Mouse (Mus musculus) cerebellum, adult 2 months (tissue): ENCODE data around the gene Plekhg4. TPM values are rescaled to one million over a fixed set of nuclear protein-coding genes. Genes with fewer than 3 reads are reported as not detected.

Experiments
- DNase-seq, 2 experiments: peaks; one replicate each; pipeline ENCODE4 v3.0.0; 2021
- H3K27ac ChIP-seq: fragments of 200-500 bp; 2 replicates; pipeline ENCODE4 v1.5.1; 2012; ENCODE audit warnings: low read length, control low read depth, inconsistent platforms; ENCODE audit not compliant: insufficient read depth
- H3K27me3 ChIP-seq: fragments of 200-500 bp; 2 replicates; pipeline ENCODE4 v1.6.1; 2012; ENCODE audit warnings: inconsistent platforms, mild to moderate bottlenecking, low read length, moderate library complexity; ENCODE audit not compliant: control insufficient read depth, insufficient read depth
- H3K4me1 ChIP-seq: fragments of 200-500 bp; 2 replicates; pipeline ENCODE4 v1.6.1; 2011; ENCODE audit warnings: low read length; ENCODE audit not compliant: control insufficient read depth, insufficient read depth
- H3K4me3 ChIP-seq: fragments of 200-500 bp; replicated peaks from 2 replicates; pipeline ENCODE3; 2011; ENCODE audit warnings: mild to moderate bottlenecking, low read depth, low read length, control low read depth; ENCODE audit not compliant: insufficient read depth
- CTCF ChIP-seq: fragments of 200-500 bp; IDR thresholded peaks from 2 replicates; pipeline ENCODE4 v1.5.1; 2011; ENCODE audit warnings: low read depth, mild to moderate bottlenecking, control low read depth, low read length, moderate library complexity, borderline replicate concordance; ENCODE audit not compliant: insufficient read depth
- POLR2A ChIP-seq: fragments of 200-500 bp; IDR thresholded peaks from 2 replicates; pipeline ENCODE4 v1.6.1; 2011; ENCODE audit warnings: low read length, control low read depth, borderline replicate concordance; ENCODE audit not compliant: insufficient read depth
- WGBS: fragments of 180-500 bp; shearing (Covaris S2); methylation state at CpG from one replicate; pipeline ENCODE4 v1.1.7; 2018; 5-methylcytosine and 5-hydroxymethylcytosine counted together
- polyA plus RNA-seq: library from polyadenylated mRNA; depleted of rRNA; stranded (reverse); fragments of >200 nt; gene quantifications from 2 replicates; pipeline ENCODE4 v1.2.3, GENCODE M21; 2012

The Plekhg4 gene
- polyA plus RNA-seq, 1 experiment: 11.0 TPM

DNA sequence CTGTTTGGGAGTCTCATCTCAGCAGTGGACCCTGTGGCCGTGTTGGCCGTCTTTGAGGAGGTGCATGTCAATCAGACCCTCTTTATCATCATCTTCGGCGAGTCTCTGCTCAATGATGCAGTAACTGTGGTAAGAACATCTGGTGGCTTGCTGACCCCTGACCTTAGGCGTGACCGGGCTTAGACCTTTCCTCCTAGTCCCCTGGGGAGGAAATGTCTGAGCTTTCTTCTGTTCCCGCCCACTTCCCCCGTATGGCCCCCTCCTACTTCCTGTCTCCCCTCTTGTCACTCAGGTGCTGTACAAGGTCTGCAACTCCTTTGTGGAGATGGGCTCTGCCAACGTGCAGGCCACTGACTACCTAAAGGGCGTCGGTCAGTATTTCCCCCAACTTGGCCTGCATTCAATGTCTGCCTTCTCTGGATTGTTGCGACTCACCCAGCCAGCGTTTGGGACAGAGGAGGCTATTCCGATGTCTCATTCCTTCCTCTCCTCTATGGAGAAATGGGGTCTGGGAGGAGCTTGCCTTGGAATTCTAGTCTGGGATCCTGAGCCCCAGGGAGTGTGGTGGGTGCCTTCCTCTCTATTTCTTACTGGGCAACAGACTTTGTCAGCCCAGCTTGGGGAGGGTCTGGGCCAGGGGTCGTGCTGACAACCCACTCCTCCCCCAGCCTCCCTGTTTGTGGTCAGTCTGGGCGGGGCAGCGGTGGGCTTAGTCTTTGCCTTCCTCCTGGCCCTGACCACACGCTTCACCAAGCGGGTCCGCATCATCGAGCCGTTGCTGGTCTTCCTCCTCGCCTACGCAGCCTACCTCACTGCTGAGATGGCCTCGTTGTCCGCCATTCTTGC lies 17.7 kb upstream of the Plekhg4 start:
- DNase-seq: no peak
- Histone ChIP-seq H3K4me3 (no peak overlapping the region), H3K4me1 (peaks cover 23% of the 10 kb centered on the region), H3K27ac (0 out of 2 replicates have a peak overlapping the region, but pooled peaks have one; percentile 12), H3K27me3 (no peaks in the 10 kb centered on the region)
- no peak for TF ChIP-seq CTCF
- TF ChIP-seq POLR2A: no peak
- WGBS: 62% methylated on average over 26 of the region's 26 CpGs

DNA sequence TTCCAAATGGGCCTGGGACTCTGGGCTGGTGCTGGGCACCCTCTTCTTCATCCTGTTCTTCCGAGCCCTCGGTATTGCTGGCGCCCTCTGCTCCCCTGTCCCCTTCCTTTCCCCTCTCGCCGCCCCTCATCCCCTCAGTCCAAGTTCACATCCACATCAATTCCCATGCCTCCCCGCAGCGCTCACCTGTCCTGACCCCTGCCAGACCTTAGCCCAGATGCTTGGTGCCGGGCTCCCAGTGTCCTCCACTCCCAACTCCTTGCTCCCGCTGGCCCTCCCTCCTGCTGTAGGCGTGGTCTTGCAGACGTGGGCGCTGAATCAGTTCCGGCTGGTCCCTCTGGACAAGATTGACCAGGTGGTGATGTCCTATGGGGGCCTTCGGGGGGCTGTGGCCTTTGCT lies 16.4 kb upstream of the Plekhg4 start:
- Histone ChIP-seq H3K4me3 (no peak overlapping the region), H3K4me1 (peaks cover 23% of the 10 kb centered on the region), H3K27me3 (no peaks in the 10 kb centered on the region), H3K27ac (no peak overlapping the region)
- no peak for DNase-seq
- no peak for TF ChIP-seq POLR2A
- TF ChIP-seq CTCF: no peak
- 80% methylated on average over 14 of the region's 14 CpGs for WGBS

DNA sequence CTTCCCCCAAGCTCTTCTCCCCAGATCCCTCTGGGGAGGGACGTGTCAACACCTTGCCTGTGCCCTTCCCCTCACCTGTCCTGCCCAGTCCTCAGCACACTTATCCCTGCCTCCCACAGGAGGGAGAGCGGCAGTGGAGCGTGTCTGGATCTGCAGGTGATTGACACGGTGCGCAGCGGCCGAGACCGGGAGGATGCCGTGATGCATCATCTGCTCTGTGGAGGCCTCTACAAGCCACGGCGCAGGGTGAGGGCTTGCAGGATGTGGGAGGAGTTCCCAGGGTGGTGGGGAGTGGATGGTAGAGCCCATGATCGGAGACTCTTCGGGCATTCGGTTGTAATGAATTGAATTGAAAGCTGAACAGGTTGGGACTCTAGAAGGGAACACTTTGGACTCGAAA lies 13.9 kb upstream of the Plekhg4 start:
- DNase-seq: no peak
- Histone ChIP-seq H3K4me1 (peaks cover 14% of the 10 kb centered on the region), H3K27ac (no peak overlapping the region), H3K27me3 (no peaks in the 10 kb centered on the region), H3K4me3 (no peak overlapping the region)
- 61% methylated on average over 15 of the region's 15 CpGs for WGBS
- TF ChIP-seq CTCF: no peak
- no peak for TF ChIP-seq POLR2A

DNA sequence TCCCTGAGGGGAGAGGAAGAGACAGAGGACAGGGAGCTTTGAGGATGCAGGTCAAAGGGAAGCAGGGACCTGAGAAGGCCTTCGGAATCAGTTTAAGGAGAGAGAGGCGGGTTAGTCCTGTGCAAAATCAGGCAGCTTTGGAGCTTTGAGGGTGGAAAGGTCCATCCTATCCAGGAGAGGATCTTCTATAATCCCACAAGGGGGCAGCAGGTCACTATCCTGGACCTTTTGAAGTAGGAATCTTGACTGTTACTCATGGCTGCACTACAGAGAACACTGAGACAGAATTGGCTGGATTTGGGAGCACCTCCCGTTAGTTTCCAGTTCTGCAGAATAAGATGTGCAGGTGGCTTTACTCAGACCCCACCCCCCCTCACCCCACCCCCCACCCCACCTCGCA lies 13.4 kb upstream of the Plekhg4 start:
- TF ChIP-seq POLR2A (no peak), CTCF (peak; percentile 51; the same call in 1 of the 2 replicates)
- no peak overlapping the region for H3K27ac ChIP-seq
- H3K4me3 ChIP-seq: no peak overlapping the region
- no peaks in the 10 kb centered on the region for H3K27me3 ChIP-seq
- peaks cover 14% of the 10 kb centered on the region for H3K4me1 ChIP-seq
- WGBS: 43% methylated on average over 4 of the region's 4 CpGs
- no peak for DNase-seq

DNA sequence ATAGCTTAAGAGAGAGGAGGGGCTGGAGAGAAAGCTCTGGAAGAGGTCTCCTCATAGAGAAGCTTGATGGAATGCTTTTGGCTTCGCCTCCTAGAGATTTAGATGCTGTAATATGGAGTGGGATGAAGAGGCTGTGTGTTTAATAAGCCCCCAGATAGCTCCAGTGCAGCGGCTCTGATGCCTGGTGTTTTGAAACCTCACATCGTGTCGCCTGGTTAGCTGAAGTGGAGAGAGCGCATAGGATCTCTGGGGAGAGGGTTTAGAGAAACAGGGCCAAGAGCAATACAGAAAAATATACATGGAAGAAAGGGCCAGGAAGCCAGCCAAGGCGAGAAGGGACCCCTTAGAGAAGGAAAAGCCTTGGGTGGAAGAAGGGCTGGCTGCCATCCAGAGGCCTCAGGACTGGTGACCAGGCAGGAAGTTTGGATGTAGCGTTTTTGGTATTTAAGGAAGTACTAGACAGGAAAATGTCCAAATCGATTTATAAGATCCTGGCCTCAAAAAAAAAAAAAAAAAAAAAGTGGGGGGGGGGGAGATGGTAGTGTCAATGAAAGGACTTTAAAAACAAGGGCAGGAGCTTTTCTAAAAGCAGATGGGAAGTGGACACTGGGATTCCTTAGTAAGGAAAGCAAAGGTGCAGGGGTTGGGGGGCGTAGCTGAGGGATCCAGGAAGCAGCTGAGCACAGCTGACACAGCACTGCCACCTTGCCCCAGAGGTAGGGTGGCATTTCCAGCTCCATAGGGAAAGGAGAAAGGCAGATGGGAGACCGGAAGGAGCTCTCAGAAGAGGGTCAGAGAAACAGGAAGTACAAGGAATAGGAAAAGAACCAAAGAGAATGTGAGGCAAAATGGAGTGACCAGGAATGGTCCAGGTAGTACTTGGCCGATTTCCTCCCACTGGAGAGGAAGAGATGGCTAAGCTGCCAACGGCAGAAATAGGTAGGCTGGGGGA lies 11.0 kb upstream of the Plekhg4 start:
- H3K4me1 ChIP-seq: no peaks in the 10 kb centered on the region
- DNase-seq: no peak
- no peaks in the 10 kb centered on the region for H3K27me3 ChIP-seq
- no peak overlapping the region for H3K27ac ChIP-seq
- H3K4me3 ChIP-seq: no peak overlapping the region
- WGBS: 57% methylated on average over 12 of the region's 12 CpGs
- TF ChIP-seq CTCF (no peak), POLR2A (no peak)

DNA sequence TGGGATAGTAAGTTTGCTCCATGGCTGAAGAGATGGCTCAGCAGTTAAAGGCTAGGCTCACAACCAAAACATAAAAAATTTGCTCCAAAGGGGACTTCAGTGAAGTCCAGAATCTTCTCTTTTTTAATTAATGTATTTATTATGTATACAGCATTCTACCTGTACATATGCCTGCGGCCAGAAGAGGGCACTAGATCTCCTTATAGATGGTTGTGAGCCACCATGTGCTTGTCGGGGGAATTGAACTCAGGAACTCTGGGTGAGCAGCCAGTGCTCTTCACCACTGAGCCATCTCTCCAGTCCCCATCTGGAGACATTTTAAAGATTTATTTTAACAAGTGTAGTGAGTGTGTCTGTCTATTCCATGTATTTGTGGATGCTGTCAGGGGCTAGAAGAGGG lies 6.0 kb upstream of the Plekhg4 start:
- H3K27me3 ChIP-seq: no peaks in the 10 kb centered on the region
- no peak overlapping the region for H3K27ac ChIP-seq
- no peak overlapping the region for H3K4me3 ChIP-seq
- TF ChIP-seq POLR2A (no peak), CTCF (peak; percentile 11; the same call in 1 of the 2 replicates)
- no peak for DNase-seq
- WGBS: 71% methylated on average over 2 of the region's 2 CpGs
- H3K4me1 ChIP-seq: peaks cover 3% of the 10 kb centered on the region; the same call in 1 of the 2 replicates

DNA sequence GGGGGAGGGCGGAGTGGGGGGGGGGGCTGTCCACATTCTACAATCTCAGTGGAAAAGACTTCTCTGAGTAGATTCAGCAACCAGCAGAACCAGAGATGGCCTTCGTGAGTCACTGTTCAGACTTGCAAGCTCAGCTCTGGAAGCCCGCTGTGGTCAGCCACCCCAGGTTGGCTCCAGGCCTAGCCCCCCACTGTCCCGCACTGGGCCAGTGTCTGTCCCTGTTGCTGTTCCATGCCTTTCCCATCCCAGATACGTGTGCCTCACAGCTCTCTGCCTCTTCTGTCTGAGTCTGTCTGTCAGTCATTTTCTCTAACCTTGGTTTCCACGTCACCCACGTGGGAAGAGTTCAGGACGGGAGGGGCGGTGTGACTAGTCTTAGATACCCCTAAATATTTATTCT lies 601 bp upstream of the Plekhg4 start:
- peak; percentile 51 to 64 for DNase-seq
- Histone ChIP-seq H3K4me3 (no peak overlapping the region), H3K27me3 (no peaks in the 10 kb centered on the region), H3K27ac (no peak overlapping the region), H3K4me1 (peaks cover 19% of the 10 kb centered on the region)
- WGBS: 43% methylated on average over 9 of the region's 9 CpGs
- TF ChIP-seq CTCF (no peak), POLR2A (no peak)

DNA sequence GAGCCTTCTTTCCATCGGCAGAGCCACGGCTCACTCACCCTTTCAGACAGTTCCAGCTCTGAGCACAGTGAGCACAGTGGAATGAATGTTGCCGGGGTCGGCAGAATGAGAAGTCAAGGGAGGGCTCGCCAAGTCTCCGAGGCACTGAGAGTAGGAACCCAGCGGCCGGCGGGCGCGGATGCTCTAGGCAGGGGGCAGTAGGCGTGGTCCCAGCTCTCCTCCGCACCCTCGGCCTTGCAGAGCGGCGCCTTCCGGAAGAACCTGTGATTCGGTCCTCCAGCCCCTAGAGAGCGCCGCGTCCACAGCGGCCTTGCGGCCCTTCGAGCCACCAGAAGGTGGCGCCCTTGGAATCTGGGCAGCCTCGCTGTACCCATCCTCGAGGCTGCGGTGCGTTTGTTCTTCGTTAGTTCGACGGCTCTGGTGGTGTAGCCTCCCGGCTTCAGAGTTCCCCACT lies 1.5 kb downstream of the Plekhg4 start:
- Histone ChIP-seq H3K4me3 (no peak overlapping the region), H3K27me3 (no peaks in the 10 kb centered on the region), H3K4me1 (peaks cover 27% of the 10 kb centered on the region), H3K27ac (no peak overlapping the region)
- TF ChIP-seq POLR2A (no peak), CTCF (peak; percentile 54)
- 26% methylated on average over 33 of the region's 33 CpGs for WGBS
- peak in 1 of 2 experiments; percentile 38 for DNase-seq
